Mouse (Mus musculus) leukemia stem cell, adult 10-12 weeks (primary cell): ENCODE results near the gene Hs3st3b1. TPM values are rescaled to one million over a fixed set of nuclear protein-coding genes. Genes with fewer than 3 reads are reported as not detected.

Experiments used
- polyA plus RNA-seq: library from polyadenylated mRNA; stranded (reverse); fragments of >175 nt; gene quantifications from 2 replicates; pipeline ENCODE4 v1.2.3, GENCODE M21; 2012; ENCODE audit warnings: low replicate concordance

The Hs3st3b1 gene
- 1.7 and 2.2 TPM in 2 replicates for polyA plus RNA-seq

DNA sequence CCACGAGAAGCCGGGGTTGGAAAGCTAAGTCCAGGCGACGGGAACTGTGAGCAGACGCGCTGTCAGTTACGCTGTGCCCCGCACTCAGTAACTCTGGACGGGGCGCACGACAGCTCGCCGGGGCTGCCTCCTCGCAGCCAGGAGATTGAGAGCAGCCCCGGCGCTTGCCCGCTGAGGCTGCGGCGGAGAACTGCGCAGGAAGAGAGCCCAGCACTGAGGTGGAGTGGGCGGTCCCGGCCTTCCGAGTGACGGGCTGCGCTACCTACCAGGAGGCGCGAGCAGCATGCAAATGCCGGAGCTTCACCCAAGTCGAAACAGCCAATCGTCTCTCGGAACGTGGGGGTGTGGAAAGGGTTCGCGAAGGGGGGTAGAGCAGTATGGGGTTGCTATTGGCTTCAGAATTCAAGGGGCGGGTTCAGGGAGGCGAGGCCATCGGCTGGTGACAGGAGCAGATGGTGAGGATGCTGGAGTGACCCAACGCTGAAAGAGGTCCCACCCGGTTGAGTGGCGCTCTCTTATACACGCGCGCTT is at the start of gene Hs3st3b1:
Gene Hs3st3b1 (minus strand): TSS at position 200 of the 531 bp plus-strand sequence.

Other genes starting within 250 kb of the Hs3st3b1 start
- 16.7 and 39.6 TPM in 2 replicates for gene Cox10, start 157.2 kb upstream of the Hs3st3b1 start, polyA plus RNA-seq